Mouse (Mus musculus) neutrophil, adult 5-6 weeks (primary cell): ENCODE results near the gene Zfp784. TPM values are rescaled to one million over a fixed set of nuclear protein-coding genes. Genes with fewer than 3 reads are reported as not detected.

Source experiments
- ATAC-seq: fragments of 151-379, 151-347 bp; 2 replicates; pipeline ENCODE4 v1.8.0; 2017; ENCODE audit warnings: mild to moderate bottlenecking, moderate TSS enrichment; ENCODE audit not compliant: insufficient number of reproducible peaks, poor library complexity, low FRiP score, severe bottlenecking; ENCODE audit errors: extremely low read depth
- total RNA-seq: library from RNA; stranded (forward); fragments of 200-1000 nt; gene quantifications from 2 replicates; pipeline ENCODE4 v1.2.3, GENCODE M21; 2017

The Zfp784 gene
- total RNA-seq, 1 experiment from 2014 or later: 2.9 TPM

DNA sequence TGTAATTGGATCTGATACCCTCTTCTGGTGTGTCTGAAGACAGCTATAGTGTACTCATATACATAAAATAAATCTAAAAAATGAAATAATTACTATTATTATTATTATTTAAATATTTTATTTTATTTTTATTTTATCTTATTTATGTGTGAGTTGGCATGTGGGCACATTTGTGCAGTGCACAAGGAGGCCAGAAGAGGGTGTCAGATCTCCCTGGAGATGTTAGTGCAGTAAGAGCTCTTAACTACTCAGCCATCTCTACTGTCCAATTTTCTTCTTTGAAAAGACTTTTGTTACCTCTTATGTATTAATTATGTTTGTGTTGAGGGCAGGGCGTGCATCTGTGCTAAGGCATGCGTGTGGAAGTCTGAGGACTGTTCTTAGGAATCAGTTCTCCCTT lies 38.4 kb downstream of the Zfp784 start:
- 0 out of 2 replicates have a peak, but pooled peaks have one; percentile 43 for ATAC-seq

DNA sequence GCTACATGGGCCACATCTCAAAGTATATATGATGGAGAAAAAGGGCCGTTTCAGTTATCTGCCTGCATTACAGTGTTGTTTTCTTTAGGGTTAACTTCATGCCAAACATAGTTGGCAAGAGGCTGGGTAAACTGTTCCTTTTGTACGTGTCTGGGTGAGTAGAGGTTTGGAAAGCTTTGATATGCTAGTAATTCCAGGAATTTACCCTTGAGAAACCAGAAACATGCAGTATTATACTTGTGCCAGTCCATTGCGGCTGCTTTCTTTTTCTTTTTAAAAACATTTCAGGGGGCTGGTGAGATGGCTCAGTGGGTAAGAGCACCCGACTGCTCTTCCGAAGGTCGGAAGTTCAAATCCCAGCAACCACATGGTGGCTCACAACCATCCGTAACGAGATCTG lies 41.3 kb downstream of the Zfp784 start:
- ATAC-seq: no peak

DNA sequence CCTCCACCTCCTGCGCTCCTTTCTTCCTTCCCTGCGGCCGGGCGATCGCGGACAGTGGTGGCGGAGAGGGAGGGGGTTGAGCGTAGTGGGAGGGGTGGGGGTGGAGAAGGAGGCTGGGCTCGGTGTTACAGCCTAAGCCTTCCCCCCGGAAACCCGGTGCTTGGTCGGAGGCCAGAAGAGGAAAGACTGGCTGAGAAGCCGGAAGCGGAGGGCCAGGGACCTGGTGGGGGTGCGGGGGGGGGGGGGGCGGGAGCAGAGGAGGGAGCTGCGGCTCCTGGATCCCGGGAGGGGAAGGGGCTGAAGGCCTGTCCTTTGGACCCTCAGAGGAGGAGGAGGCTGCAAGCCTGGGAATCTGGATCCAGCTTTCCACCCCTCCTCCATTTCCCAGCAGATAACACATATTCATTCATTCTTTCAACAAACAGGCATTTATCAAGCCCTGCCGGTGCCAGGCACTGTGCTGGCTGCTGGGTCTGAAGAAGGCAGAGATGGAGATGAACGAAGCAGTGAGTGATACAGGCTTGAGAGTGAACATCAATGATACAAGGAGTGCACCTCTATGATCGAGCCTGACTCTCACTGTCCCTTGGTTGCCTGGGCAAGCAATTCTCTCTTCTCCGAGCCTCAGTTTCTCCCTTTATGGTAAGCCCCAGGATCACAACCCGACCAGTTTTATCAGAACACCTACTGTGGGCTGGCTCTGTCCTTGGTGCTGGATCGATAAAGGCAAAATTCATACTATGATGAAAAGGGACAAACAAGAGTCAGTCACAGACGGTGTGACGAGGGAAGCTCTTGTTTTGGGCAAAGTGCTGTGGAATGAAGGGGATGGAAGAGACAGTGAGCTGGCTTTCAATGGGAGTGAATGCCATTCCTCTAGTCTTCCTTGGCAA lies 42.0 kb downstream of the Zfp784 start, which contains the start of gene Zfp579:
TSS of gene Zfp579 (minus strand) at position 156 of the 893 bp plus-strand sequence.
- ATAC-seq: peak; percentile 64

DNA sequence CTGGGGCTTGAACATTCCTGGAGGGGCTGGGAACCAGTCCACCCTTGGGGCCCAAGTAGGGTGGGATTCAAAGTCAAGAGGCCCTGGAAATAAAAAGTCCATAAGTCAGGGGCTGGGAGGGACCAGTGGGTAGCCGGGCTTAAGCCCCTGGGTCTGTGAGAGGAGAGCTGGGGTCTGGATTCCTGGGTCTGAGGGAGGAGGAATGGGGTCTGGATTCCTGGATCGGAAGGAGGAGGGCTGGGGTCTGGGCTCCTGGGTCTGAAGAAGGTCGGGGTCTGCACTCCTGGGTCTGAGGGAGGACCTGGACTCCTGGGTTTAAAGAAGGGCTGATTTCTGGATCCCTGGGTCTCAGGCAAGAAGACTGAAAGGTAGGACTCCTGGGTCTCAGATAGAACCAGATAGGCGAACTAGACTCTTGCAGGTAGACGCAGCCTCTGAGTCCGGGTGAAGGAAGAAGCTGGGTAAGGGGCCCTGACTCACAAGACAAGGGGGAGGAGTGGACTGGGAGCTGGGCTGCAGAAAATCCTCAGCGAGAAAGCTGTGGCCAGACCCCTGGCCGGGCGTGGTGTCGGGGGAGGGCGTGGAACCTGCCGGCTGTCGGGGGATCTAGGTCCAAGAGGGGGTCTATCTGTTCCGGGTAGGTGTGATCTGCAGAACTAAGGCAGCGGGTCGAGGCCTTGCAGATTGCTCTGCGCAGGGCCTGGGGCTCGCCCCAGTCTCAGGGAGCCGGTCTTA lies 42.8 kb downstream of the Zfp784 start:
- no peak for ATAC-seq

DNA sequence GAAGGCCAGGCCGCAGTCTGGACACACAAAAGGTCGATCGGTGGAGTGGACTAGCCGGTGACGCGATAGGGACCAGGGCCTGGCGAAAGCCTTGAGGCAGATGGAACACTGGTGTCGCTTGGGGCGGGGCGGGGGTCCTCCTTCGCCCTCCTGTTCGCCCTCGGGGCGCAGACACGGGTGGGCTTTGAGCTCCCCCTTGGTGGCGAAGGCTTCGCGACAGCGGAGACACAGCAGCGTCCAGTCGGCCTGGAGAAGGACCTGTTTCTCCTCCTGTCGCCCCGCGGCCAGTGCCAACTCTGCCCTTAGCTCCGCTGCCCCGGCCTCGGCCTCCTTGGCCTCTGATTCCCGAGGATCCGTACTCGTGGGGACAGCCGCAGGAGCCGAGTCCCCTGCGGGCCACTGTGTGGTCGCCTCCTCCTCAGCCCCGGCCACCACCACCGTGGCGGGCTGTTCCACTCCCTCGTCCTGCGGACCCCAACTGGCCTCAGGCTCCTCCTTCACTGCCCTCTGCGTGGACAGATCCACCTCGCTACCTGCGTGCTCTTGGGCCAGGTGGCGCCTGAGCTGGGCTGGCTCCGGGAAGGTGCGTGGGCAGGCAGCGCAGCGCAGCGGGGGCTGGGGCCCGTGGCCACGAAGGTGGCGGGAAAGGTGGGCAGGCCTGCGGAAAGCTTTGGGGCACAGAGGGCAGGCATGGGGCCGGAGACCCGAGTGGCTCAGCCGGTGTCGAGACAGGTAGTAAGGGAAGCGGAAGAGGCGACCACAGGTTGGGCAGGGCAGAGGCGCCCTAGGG lies 44.1 kb downstream of the Zfp784 start:
- ATAC-seq: no peak

DNA sequence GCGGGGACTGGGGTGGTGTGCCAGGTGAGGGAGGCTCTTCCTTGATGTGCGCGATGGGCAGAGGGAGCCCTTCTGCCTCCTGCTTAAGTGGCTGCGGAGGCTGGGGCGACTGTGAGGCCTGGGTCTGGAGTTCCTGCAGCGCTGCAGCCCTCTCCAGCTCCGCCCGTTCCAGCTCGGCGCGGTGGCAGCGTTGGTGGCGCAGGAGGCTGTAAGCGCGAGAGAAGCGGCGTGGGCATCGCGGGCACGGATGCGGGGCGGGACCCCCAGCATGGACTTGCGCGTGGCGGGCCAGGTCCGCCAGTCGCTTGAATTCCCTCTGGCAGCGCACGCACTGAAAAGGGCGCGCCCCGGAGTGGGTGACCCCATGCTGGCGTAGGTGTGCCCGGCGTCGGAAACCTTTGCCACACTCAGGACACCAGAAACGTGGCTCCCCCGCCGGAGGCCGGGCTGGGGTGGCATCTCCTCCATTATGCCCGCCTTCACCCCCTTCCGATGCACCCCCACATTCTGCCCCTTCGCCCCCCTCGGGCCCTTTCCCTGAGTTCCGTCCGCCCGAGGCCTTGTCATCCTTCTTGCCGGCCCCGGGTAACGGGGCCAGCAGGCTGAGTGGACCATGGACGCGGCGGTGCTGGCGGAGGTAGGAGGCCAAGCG lies 44.8 kb downstream of the Zfp784 start:
- ATAC-seq: no peak

DNA sequence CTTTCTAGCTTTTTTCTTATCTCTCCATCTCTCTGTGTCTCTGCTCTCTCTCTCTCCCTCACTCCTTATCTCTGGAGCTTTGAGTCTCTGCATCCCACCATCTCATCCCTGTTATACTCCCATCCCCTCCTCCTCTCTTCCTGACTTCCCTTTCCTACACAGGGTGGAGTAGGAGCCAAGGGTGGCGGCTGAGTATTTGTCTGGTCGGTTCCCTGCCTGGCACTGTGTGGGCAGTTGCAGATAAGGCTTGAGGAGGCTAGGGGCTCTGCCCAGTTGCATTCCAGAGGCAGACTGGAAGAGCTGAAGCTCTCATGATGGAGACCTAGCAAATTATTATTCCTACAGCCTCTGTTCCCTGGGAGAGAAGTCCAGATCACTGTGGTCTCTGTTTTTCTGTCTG lies 50.0 kb downstream of the Zfp784 start:
- no peak for ATAC-seq

Other genes with a start within 250 kb of the Zfp784 start
- gene Tmem238, start 248.8 kb downstream of the Zfp784 start, total RNA-seq: 1.1 and 2.2 TPM in 2 replicates
- gene Rpl28, start 245.6 kb downstream of the Zfp784 start, total RNA-seq: 325 and 398 TPM in 2 replicates
- gene Ube2s, start 225.9 kb downstream of the Zfp784 start, total RNA-seq: 94.5 and 103 TPM in 2 replicates
- not detected in 2 replicates for gene Shisa7, start 193.8 kb downstream of the Zfp784 start, total RNA-seq
- gene Isoc2b, start 168.2 kb downstream of the Zfp784 start, total RNA-seq: 11.3 and 12.2 TPM in 2 replicates
- gene Isoc2a, start 161.3 kb downstream of the Zfp784 start, total RNA-seq: 4.0 and 4.2 TPM in 2 replicates
- gene Gm36210, start 131.9 kb downstream of the Zfp784 start, total RNA-seq: not detected in 2 replicates
- 6.0 and 7.2 TPM in 2 replicates for gene Zfp628, start 123.2 kb downstream of the Zfp784 start, total RNA-seq
- gene Nat14, start 116.4 kb downstream of the Zfp784 start, total RNA-seq: 1.2 and 2.2 TPM in 2 replicates
- gene Ssc5d, start 112.7 kb downstream of the Zfp784 start, total RNA-seq: 0.47 and 1.4 TPM in 2 replicates
- gene Sbk2, start 74.0 kb downstream of the Zfp784 start, total RNA-seq: not detected in 2 replicates
- gene Sbk3, start 67.3 kb downstream of the Zfp784 start, total RNA-seq: not detected in 2 replicates
- gene Zfp579, start 42.3 kb downstream of the Zfp784 start, total RNA-seq: 4.1 and 4.5 TPM in 2 replicates
- 8.8 and 13.7 TPM in 2 replicates for gene Zfp524, start 24.0 kb downstream of the Zfp784 start, total RNA-seq
- 19.8 and 22.2 TPM in 2 replicates for gene Fiz1, start 23.7 kb downstream of the Zfp784 start, total RNA-seq
- 1.8 TPM in 1 of 2 replicates, not detected in the other for gene Gm44973, start 22.9 kb downstream of the Zfp784 start, total RNA-seq
- gene Zfp865, start 18.1 kb downstream of the Zfp784 start, total RNA-seq: 34.3 and 38.5 TPM in 2 replicates
- 0.23 TPM in 1 of 2 replicates, not detected in the other for gene Ccdc106, start 17.9 kb downstream of the Zfp784 start, total RNA-seq
- 0.98 and 1.6 TPM in 2 replicates for gene 4632433K11Rik, start 4.3 kb downstream of the Zfp784 start, total RNA-seq
- 0.93 TPM in 1 of 2 replicates, not detected in the other for gene Zfp580, start 13.1 kb upstream of the Zfp784 start, total RNA-seq
- 168 and 188 TPM in 2 replicates for gene U2af2, start 23.7 kb upstream of the Zfp784 start, total RNA-seq
- 118 and 130 TPM in 2 replicates for gene Epn1, start 41.8 kb upstream of the Zfp784 start, total RNA-seq
- gene Rfpl4, start 78.5 kb upstream of the Zfp784 start, total RNA-seq: not detected in 2 replicates
- 0.98 TPM in 1 of 2 replicates, not detected in the other for gene Rasl2-9, start 87.5 kb upstream of the Zfp784 start, total RNA-seq
- not detected in 2 replicates for gene Vmn1r55, start 111.2 kb upstream of the Zfp784 start, total RNA-seq
- gene Vmn1r56, start 158.3 kb upstream of the Zfp784 start, total RNA-seq: not detected in 2 replicates
- not detected in 2 replicates for gene Vmn1r57, start 180.0 kb upstream of the Zfp784 start, total RNA-seq